Mouse (Mus musculus): ENCODE results near the gene Dbndd1.

DNA sequence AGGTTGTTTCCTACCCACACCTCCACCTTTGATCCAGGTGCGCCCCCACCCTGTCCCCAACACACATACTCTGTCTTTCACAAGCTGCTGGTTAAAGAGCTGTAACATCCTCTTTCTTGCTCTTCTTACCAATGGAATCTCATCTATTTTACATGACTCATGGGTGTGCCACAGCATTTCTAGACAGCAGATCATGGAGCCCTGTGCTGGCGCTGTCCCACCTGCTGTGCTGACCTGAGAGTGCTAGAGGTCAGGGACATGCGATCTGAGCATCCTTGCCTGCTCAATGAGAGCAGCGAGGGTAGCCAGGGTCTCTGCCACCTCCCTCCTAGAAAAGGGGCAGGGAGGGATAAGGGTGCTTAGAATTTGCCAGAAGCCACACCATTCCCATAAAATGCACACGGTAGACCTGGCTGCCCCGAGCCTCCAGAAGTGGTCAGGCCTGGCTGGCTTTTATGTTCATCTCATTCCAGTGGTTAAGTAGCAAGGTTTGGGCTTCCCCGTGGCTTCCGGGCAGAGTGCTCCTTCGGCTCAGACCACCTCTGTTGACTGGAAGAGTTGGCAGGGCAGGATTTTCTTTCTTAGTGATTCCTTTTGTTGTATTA lies 10.6 kb downstream of the Dbndd1 start:
- TF ChIP-seq KAT2A (IDR thresholded peaks at IDR 0.05; ENCODE audit: insufficient replicate concordance, low read length) (no peak), POLR2AphosphoS2 (IDR thresholded peaks at IDR 0.05; ENCODE audit: low read depth, low read length) (no peak), ZC3H11A (IDR thresholded peaks at IDR 0.05; ENCODE audit: low read depth, low read length) (no peak), CTCF (conservative IDR thresholded peaks at IDR 0.05 in 1 of 2, IDR thresholded peaks at IDR 0.05 in 1 of 2; ENCODE audit: low read depth in 2 of 2, low read length in 2 of 2) (no peak), HCFC1 (IDR thresholded peaks at IDR 0.05; ENCODE audit: low read depth, low read length) (no peak), GABPA (IDR thresholded peaks at IDR 0.05; ENCODE audit: insufficient replicate concordance, low read depth, low read length) (no peak), CHD2 (IDR thresholded peaks at IDR 0.05; ENCODE audit: low read length) (no peak), ELF1 (IDR thresholded peaks at IDR 0.05; ENCODE audit: low read depth, low read length) (no peak), TBP (conservative IDR thresholded peaks at IDR 0.05; ENCODE audit: low read depth, low read length) (no peak), USF2 (conservative IDR thresholded peaks at IDR 0.05; ENCODE audit: low read depth, low read length) (no peak), POLR2A (IDR thresholded peaks at IDR 0.05; ENCODE audit: low read depth, low read length) (no peak), MYC (IDR thresholded peaks at IDR 0.05; ENCODE audit: low read depth, low read length) (no peak)
